Mouse (Mus musculus): ENCODE results near the gene Fbxo21. TPM values are rescaled to one million over a fixed set of nuclear protein-coding genes. Genes with fewer than 3 reads are reported as not detected.

Fbxo21 gene
- polyA plus RNA-seq, 1 experiment from 2014 or later = 51.0 TPM

DNA sequence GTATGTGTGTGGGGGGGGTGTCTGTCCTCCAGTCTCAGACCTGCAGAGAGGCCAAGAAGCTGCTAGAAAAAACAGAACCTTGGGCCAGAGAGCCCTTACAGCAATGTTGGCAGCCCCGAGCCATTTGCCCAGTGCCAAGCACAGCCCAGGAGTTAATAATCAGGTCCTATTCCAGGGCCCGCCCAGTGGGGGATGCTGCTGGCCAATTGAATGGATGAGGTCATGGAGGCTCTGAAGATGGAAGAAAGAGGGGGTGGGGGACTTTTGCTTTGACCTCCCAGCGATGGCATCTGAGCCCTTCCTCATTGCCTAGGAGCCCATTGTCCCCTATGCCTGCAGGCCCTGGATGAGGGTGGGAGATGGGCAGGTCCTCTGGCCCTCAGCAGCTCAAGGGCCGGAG, 55.0 kb downstream of the Fbxo21 start:
- Histone ChIP-seq H3K36me3 (ENCODE audit: control insufficient read depth, insufficient read depth, low read length) (no peaks in the 10 kb centered on the region), H3K4me2 (ENCODE audit: low read depth, low read length) (no peak overlapping the region), H3K27ac (ENCODE audit: low read length) (no peak overlapping the region), H3K9ac (ENCODE audit: low read depth, low read length) (no peak overlapping the region), H3K27me3 (replicated peaks; ENCODE audit: control insufficient read depth, insufficient read depth, low read length) (peaks cover 32% of the 10 kb centered on the region), H3K4me1 (ENCODE audit: control insufficient read depth, insufficient read depth, low read length) (peaks cover 28% of the 10 kb centered on the region), H3K9me3 (ENCODE audit: control insufficient read depth, low read length) (no peaks in the 10 kb centered on the region), H3K4me3 (ENCODE audit: low read length) (no peak overlapping the region)
- ATAC-seq = no peak
- 62% methylated on average over 4 of the region's 4 CpGs for WGBS

DNA sequence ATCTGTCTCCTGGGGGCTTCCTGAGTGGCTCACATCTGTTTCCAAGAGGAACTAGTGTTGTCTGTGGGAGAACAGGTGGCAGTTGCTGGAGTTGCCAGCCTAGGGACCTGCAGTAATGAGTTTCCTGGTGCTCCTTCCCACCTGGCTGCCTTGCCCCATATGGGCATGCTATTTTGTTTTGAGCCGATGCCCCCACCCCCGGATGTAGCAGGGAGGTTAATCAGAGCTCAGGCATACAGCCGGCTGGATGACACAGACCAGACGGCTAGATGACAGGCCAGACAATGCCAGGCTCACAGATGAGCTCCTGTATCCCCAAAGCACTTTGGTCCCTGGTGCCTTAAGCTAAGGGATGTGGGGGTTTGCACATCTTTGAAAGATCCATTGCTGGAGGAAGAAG, 56.8 kb downstream of the Fbxo21 start:
- WGBS = 31% methylated on average over 4 of the region's 4 CpGs
- Histone ChIP-seq H3K36me3 (ENCODE audit: control insufficient read depth, insufficient read depth, low read length) (no peaks in the 10 kb centered on the region), H3K9ac (ENCODE audit: low read depth, low read length) (no peak overlapping the region), H3K4me3 (ENCODE audit: low read length) (no peak overlapping the region), H3K4me1 (ENCODE audit: control insufficient read depth, insufficient read depth, low read length) (peaks cover 17% of the 10 kb centered on the region), H3K27ac (ENCODE audit: low read length) (no peak overlapping the region), H3K9me3 (ENCODE audit: control insufficient read depth, low read length) (no peaks in the 10 kb centered on the region), H3K27me3 (replicated peaks; ENCODE audit: control insufficient read depth, insufficient read depth, low read length) (peaks cover 15% of the 10 kb centered on the region), H3K4me2 (ENCODE audit: low read depth, low read length) (no peak overlapping the region)
- no peak for ATAC-seq

DNA sequence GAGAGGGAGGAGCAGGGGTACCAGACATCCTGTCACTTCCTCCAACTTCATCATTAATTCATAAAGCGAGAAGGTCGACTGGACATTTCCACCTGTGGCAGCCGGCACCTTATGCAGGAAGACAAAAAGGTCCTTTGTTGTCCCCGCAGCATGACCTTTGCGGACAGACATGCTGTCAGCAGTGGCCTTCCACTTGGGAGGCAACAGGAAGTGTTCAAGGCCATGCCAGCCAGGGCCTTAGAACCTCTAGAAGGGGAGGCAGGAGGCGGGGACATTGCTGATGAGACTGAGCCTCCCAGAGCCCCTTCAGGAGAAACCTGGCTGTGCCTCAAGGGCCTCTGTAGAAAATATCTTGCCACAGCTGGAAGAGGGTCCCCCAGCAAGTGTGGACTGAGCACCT, 57.2 kb downstream of the Fbxo21 start:
- Histone ChIP-seq H3K27me3 (replicated peaks; ENCODE audit: control insufficient read depth, insufficient read depth, low read length) (peaks cover 11% of the 10 kb centered on the region), H3K36me3 (ENCODE audit: control insufficient read depth, insufficient read depth, low read length) (no peaks in the 10 kb centered on the region), H3K9ac (ENCODE audit: low read depth, low read length) (no peak overlapping the region), H3K4me3 (ENCODE audit: low read length) (no peak overlapping the region), H3K4me2 (ENCODE audit: low read depth, low read length) (no peak overlapping the region), H3K4me1 (ENCODE audit: control insufficient read depth, insufficient read depth, low read length) (peaks cover 13% of the 10 kb centered on the region), H3K9me3 (ENCODE audit: control insufficient read depth, low read length) (no peaks in the 10 kb centered on the region), H3K27ac (ENCODE audit: low read length) (no peak overlapping the region)
- WGBS = 57% methylated on average over 6 of the region's 6 CpGs
- ATAC-seq = no peak

DNA sequence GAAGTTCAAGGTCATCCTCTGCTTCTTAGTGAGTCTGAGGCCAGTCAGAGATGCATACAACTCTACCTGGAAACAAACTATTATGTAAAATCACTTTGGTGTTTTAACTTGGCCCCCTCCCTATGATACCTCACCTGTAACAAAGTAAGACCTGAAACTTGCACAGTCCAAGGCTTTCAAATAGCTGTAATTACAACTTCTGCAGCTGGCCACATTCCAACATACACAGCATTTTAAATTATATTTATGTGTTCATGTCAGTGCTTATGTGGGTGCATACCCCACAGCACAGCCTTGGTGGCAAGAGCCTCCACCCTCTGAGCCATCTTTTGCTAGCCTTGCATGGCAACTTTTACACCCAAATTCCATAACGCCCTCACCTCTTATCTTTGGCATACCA, 58.1 kb downstream of the Fbxo21 start:
- 91% methylated on average over 1 of the region's 1 CpGs for WGBS
- Histone ChIP-seq H3K4me1 (ENCODE audit: control insufficient read depth, insufficient read depth, low read length) (peaks cover 4% of the 10 kb centered on the region; the same call in 1 of the 2 replicates), H3K4me2 (ENCODE audit: low read depth, low read length) (no peak overlapping the region), H3K4me3 (ENCODE audit: low read length) (no peak overlapping the region), H3K9ac (ENCODE audit: low read depth, low read length) (no peak overlapping the region), H3K27me3 (replicated peaks; ENCODE audit: control insufficient read depth, insufficient read depth, low read length) (peaks cover 4% of the 10 kb centered on the region; the same call in 1 of the 2 replicates), H3K27ac (ENCODE audit: low read length) (no peak overlapping the region), H3K9me3 (ENCODE audit: control insufficient read depth, low read length) (no peaks in the 10 kb centered on the region), H3K36me3 (ENCODE audit: control insufficient read depth, insufficient read depth, low read length) (no peaks in the 10 kb centered on the region)
- ATAC-seq = no peak

DNA sequence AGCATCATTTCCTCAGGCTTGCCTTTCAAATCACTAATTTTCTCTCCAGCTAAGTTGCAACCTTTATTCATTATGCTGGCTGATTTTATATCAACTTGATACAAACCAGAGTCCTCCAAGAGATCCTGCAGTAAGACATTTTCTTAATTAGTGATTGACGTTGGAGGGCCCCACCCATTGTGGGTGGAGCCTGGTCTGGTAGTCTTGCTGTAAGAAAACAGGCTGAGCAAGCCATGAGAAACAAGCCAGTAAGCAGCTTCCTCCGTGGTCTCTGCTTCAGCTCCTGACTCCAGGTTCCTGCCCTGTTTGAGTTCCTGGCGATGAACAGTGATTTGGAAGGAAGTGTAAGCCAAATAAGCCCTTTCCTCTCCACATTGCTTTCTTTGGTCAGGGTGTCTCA, 59.3 kb downstream of the Fbxo21 start:
- no peak overlapping the region for H3K4me2 ChIP-seq (ENCODE audit: low read depth, low read length)
- 52% methylated on average over 3 of the region's 3 CpGs for WGBS
- H3K9ac ChIP-seq (ENCODE audit: low read depth, low read length) = no peak overlapping the region
- H3K4me3 ChIP-seq (ENCODE audit: low read length) = no peak overlapping the region
- no peak for ATAC-seq
- no peaks in the 10 kb centered on the region for H3K27me3 ChIP-seq (replicated peaks; ENCODE audit: control insufficient read depth, insufficient read depth, low read length)
- no peaks in the 10 kb centered on the region for H3K36me3 ChIP-seq (ENCODE audit: control insufficient read depth, insufficient read depth, low read length)
- H3K9me3 ChIP-seq (ENCODE audit: control insufficient read depth, low read length) = no peaks in the 10 kb centered on the region
- no peak overlapping the region for H3K27ac ChIP-seq (ENCODE audit: low read length)
- H3K4me1 ChIP-seq (ENCODE audit: control insufficient read depth, insufficient read depth, low read length) = peaks cover 4% of the 10 kb centered on the region; the same call in 1 of the 2 replicates

DNA sequence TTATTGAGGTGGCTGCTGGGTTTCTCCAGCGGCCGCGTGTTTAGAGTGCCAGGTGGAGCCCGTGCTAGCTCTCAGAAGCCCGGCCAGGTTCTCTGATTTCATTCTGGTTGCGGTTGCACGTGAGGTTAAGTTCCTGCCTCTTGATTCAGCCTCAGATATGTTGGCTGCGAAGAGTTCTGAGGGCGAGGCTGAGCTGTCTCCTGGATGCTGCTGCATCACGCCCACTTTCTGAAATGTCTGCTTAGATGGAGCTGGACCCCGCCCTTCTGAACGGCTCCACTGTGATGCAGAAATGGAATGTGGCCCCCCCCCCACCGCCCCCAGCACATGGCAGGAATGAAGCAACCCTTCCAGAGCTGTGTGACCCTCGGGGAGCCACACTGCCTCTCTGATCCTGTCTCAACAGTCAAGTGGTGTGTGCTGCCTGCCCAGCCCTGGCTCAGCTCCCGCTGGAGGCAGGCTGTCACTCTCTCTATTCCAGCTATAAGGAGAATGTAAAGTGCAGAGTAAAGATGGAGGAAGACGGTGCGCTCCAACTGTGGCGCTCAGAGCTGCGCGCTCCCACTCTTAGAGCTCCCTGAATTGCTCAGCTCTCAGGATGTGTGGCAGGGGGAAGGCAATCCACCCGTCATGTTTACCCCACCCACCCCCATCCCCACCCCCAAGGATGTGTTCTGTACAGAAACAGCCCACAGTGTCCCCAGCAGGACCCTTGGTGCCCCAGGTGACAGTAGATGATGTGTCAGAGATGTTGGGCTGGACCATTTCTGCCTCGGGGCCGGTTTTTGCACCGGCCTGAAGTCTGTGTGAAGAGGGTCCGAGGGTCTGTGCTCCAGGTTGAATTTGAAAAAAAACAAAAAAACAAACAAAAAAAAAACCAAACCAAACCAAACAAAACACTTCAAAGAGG, 60.6 kb downstream of the Fbxo21 start:
- no peak for ATAC-seq
- WGBS = 39% methylated on average over 25 of the region's 25 CpGs
- Histone ChIP-seq H3K36me3 (ENCODE audit: control insufficient read depth, insufficient read depth, low read length) (no peaks in the 10 kb centered on the region), H3K27ac (ENCODE audit: low read length) (no peak overlapping the region), H3K4me3 (ENCODE audit: low read length) (no peak overlapping the region), H3K4me2 (ENCODE audit: low read depth, low read length) (0 out of 2 replicates have a peak overlapping the region, but pooled peaks have one; percentile 4), H3K27me3 (replicated peaks; ENCODE audit: control insufficient read depth, insufficient read depth, low read length) (no peaks in the 10 kb centered on the region), H3K4me1 (ENCODE audit: control insufficient read depth, insufficient read depth, low read length) (peaks cover 4% of the 10 kb centered on the region; the same call in 1 of the 2 replicates), H3K9me3 (ENCODE audit: control insufficient read depth, low read length) (no peaks in the 10 kb centered on the region), H3K9ac (ENCODE audit: low read depth, low read length) (0 out of 2 replicates have a peak overlapping the region, but pooled peaks have one; percentile 2)

DNA sequence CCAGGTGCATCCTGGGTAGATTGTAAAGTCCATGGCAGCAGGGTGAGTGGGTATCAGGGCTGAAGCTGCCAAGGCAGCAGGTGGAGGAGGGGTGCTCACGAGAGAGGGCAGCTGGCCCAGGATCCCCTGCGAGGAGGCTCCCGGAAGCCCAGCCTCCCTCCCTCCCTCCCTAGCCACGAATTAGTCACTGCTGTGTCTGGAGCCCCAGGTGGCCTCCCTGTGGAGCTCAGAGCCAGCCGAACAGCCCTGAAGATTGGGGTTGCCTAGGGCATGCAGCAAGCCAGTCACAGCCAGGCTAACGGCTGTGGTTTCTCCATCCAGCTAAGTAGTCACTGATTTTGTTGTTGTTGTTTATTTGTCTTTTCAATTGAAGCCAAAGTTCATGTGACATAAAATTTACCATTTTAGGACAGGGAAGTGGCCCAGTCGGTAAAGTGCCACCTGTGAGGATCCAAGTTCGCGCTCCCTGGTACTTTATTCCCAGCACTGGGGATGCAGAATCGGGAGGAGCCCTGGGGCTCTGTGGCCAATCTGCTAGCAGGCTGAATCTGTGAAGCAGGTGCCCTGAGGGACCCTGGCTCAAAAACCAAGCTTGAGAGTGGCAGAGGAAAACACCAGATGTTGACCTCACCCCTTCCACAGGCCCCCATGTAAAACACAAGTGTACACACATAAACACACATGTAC, 61.4 kb downstream of the Fbxo21 start:
- H3K4me3 ChIP-seq (ENCODE audit: low read length) = no peak overlapping the region
- H3K36me3 ChIP-seq (ENCODE audit: control insufficient read depth, insufficient read depth, low read length) = no peaks in the 10 kb centered on the region
- 13% methylated on average over 10 of the region's 10 CpGs for WGBS
- no peaks in the 10 kb centered on the region for H3K9me3 ChIP-seq (ENCODE audit: control insufficient read depth, low read length)
- 0 out of 2 replicates have a peak overlapping the region, but pooled peaks have one; percentile 2 for H3K9ac ChIP-seq (ENCODE audit: low read depth, low read length)
- H3K27ac ChIP-seq (ENCODE audit: low read length) = no peak overlapping the region
- ATAC-seq = peak; percentile 65; the same call in 1 of the 2 replicates
- no peaks in the 10 kb centered on the region for H3K27me3 ChIP-seq (replicated peaks; ENCODE audit: control insufficient read depth, insufficient read depth, low read length)
- peaks cover 4% of the 10 kb centered on the region; the same call in 1 of the 2 replicates for H3K4me1 ChIP-seq (ENCODE audit: control insufficient read depth, insufficient read depth, low read length)
- 0 out of 2 replicates have a peak overlapping the region, but pooled peaks have one; percentile 4 for H3K4me2 ChIP-seq (ENCODE audit: low read depth, low read length)

DNA sequence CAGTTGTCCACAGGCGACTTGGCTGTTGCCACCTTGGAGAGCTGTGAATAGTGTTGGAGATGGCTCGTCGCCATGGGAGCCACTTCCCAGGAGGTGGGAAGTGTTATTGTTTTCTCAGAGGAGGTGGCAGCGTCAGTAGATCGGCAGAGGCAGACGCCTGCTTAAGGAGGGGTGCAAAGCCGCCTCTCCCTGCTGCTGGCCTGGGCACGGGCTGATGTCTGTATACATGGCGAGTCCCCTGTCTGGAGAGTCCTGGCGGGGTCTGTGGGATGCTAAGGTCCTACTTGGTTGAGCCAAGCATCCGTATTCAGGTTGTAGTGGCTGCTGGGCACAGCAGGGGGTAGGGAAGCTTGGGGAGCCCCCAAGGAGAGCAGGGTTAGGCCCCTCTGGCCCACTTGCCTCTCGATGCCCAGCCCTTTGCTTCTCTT, 62.7 kb downstream of the Fbxo21 start:
- WGBS = 46% methylated on average over 12 of the region's 12 CpGs
- Histone ChIP-seq H3K27me3 (replicated peaks; ENCODE audit: control insufficient read depth, insufficient read depth, low read length) (no peaks in the 10 kb centered on the region), H3K4me1 (ENCODE audit: control insufficient read depth, insufficient read depth, low read length) (peaks cover 4% of the 10 kb centered on the region; the same call in 1 of the 2 replicates), H3K27ac (ENCODE audit: low read length) (no peak overlapping the region), H3K4me3 (ENCODE audit: low read length) (no peak overlapping the region), H3K36me3 (ENCODE audit: control insufficient read depth, insufficient read depth, low read length) (no peaks in the 10 kb centered on the region), H3K4me2 (ENCODE audit: low read depth, low read length) (no peak overlapping the region), H3K9ac (ENCODE audit: low read depth, low read length) (no peak overlapping the region), H3K9me3 (ENCODE audit: control insufficient read depth, low read length) (no peaks in the 10 kb centered on the region)
- no peak for ATAC-seq

DNA sequence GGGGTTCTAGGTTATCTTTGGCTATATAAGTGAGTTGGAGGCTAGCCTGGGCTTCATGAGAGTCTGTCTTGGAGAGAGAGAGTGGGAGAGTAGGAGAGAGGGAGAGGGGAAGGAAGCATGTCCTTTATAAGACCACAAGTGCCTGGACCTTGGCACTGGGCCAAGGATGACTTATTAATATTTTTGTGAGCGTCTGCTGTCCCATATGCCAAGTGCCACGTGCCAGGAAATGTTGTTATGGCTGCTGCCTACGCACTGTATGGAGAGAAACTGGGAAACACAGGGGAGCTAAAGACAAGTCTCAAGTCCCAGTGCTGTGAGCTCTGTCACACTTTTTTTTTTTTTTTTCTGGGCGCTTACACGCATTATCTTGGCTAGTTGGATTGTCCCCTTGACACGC, 66.1 kb downstream of the Fbxo21 start:
- H3K4me3 ChIP-seq (ENCODE audit: low read length) = no peak overlapping the region
- ATAC-seq = no peak
- no peak overlapping the region for H3K9ac ChIP-seq (ENCODE audit: low read depth, low read length)
- H3K27me3 ChIP-seq (replicated peaks; ENCODE audit: control insufficient read depth, insufficient read depth, low read length) = no peaks in the 10 kb centered on the region
- H3K4me2 ChIP-seq (ENCODE audit: low read depth, low read length) = no peak overlapping the region
- peaks cover 4% of the 10 kb centered on the region; the same call in 1 of the 2 replicates for H3K4me1 ChIP-seq (ENCODE audit: control insufficient read depth, insufficient read depth, low read length)
- 80% methylated on average over 6 of the region's 6 CpGs for WGBS
- no peaks in the 10 kb centered on the region for H3K36me3 ChIP-seq (ENCODE audit: control insufficient read depth, insufficient read depth, low read length)
- no peak overlapping the region for H3K27ac ChIP-seq (ENCODE audit: low read length)
- no peaks in the 10 kb centered on the region for H3K9me3 ChIP-seq (ENCODE audit: control insufficient read depth, low read length)

All from intestine, embryonic 16.5 days (tissue).